Comparison of ENCODE assay signal across 15 mouse cellular contexts in genomic region chr13:15621009-15621408, GRCm38 (mm10).
DNase-seq lines count a peak whose midpoint lies in the region; ATAC-seq and TF ChIP-seq lines count a peak whose summit lies in the region.
"Had no signal": no experiment of that assay in that cellular context is flagged by ENCODE, and none has a peak within 500 bp of the region (broad histone marks: within the 10 kb centered on the region; RNA-seq: fewer than 3 reads in every experiment).

No protein-coding gene starts in this region.

- peaks cover 87% of the 10 kb centered on the region for H3K4me1 ChIP-seq in forebrain, embryonic 13.5 days
- H3K4me1 ChIP-seq in hindbrain, embryonic 16.5 days (ENCODE audit: control insufficient read depth, insufficient read depth, low read depth, low read length), result peaks cover 17% of the 10 kb centered on the region
- H3K4me1 ChIP-seq in neural tube, embryonic 13.5 days (replicated peaks), result peaks cover 47% of the 10 kb centered on the region
- no peaks in the 10 kb centered on the region; the same call in 1 of the 2 replicates for H3K4me1 ChIP-seq in heart, embryonic 11.5 days (ENCODE audit: control insufficient read depth, insufficient read depth, low read length)
- no peaks in the 10 kb centered on the region for H3K4me1 ChIP-seq in cerebellum, adult 2 months (ENCODE audit: control insufficient read depth, insufficient read depth, low read length)

- no peak overlapping the region for H3K9ac ChIP-seq in forebrain, embryonic 13.5 days
- no peak overlapping the region for H3K9ac ChIP-seq in hindbrain, embryonic 16.5 days (ENCODE audit: low read depth, low read length)
- H3K9ac ChIP-seq in neural tube, embryonic 13.5 days, result no peak overlapping the region
- H3K9ac ChIP-seq in heart, embryonic 11.5 days (ENCODE audit: low read depth, low read length), result no peak overlapping the region
- H3K9ac ChIP-seq: embryonic facial prominence, embryonic 15.5 days; liver, postnatal 0 days had no signal

- H3K4me3 ChIP-seq in forebrain, embryonic 13.5 days, result peak overlapping the region; percentile 15
- H3K4me3 ChIP-seq in hindbrain, embryonic 16.5 days (ENCODE audit: low read length), result peak overlapping the region; percentile 3; the same call in 1 of the 2 replicates
- H3K4me3 ChIP-seq in neural tube, embryonic 13.5 days, result no peak overlapping the region
- H3K4me3 ChIP-seq in heart, embryonic 11.5 days (ENCODE audit: low read depth, low read length), result no peak overlapping the region
- no peak overlapping the region for H3K4me3 ChIP-seq in cerebellum, adult 2 months (replicated peaks; ENCODE audit: insufficient read depth, low read depth, low read length)
- H3K4me3 ChIP-seq: embryonic facial prominence, embryonic 15.5 days; limb, embryonic 13.5 days had no signal

- ATAC-seq in forebrain, embryonic 13.5 days, result peak; percentile 80
- ATAC-seq in hindbrain, embryonic 16.5 days, result peak; percentile 71
- ATAC-seq in neural tube, embryonic 13.5 days (ENCODE audit: low read depth), result peak; percentile 70; the same call in 1 of the 2 replicates
- ATAC-seq in heart, embryonic 11.5 days (replicated peaks; ENCODE audit: insufficient number of reproducible peaks, low FRiP score, low TSS enrichment), result no peak
- ATAC-seq: liver, postnatal 0 days had no signal

- H3K36me3 ChIP-seq in forebrain, embryonic 13.5 days (ENCODE audit: poor library complexity, severe bottlenecking), result no peaks in the 10 kb centered on the region
- no peaks in the 10 kb centered on the region for H3K36me3 ChIP-seq in hindbrain, embryonic 16.5 days (ENCODE audit: control insufficient read depth, insufficient read depth, low read length)
- no peaks in the 10 kb centered on the region for H3K36me3 ChIP-seq in neural tube, embryonic 13.5 days
- no peaks in the 10 kb centered on the region for H3K36me3 ChIP-seq in heart, embryonic 11.5 days (ENCODE audit: control insufficient read depth, insufficient read depth, low read length)
- H3K36me3 ChIP-seq: embryonic facial prominence, embryonic 15.5 days had no signal

- no peaks in the 10 kb centered on the region for H3K27me3 ChIP-seq in forebrain, embryonic 13.5 days
- no peaks in the 10 kb centered on the region for H3K27me3 ChIP-seq in hindbrain, embryonic 16.5 days (replicated peaks; ENCODE audit: control insufficient read depth, insufficient read depth, low read length)
- no peaks in the 10 kb centered on the region; the same call in 1 of the 2 replicates for H3K27me3 ChIP-seq in neural tube, embryonic 13.5 days
- 0 out of 2 replicates have a peak, but pooled peaks cover 2% of the 10 kb centered on the region for H3K27me3 ChIP-seq in heart, embryonic 11.5 days (ENCODE audit: control insufficient read depth, insufficient read depth, low read length)
- H3K27me3 ChIP-seq in cerebellum, adult 2 months (ENCODE audit: control insufficient read depth, insufficient read depth, low read length), result no peaks in the 10 kb centered on the region
- H3K27me3 ChIP-seq: embryonic facial prominence, embryonic 15.5 days; limb, embryonic 13.5 days had no signal

- TF ChIP-seq POLR2A in cerebellum, adult 2 months (IDR thresholded peaks at IDR 0.05; ENCODE audit: borderline replicate concordance, insufficient read depth, low read length), result no peak

- DNase-seq in heart, adult 11 months, result peak; percentile 51
- DNase-seq in heart, adult 18-20 months, result no peak
- no peak for DNase-seq in thymus, postnatal 14 days
- DNase-seq in cerebellum, adult 2 months, result no peak
- DNase-seq: adrenal gland, postnatal 36 days; cerebellum, adult 11-12 months; heart, postnatal 4 days; liver, postnatal 0 days; thymus, postnatal 36 days had no signal

- H3K27ac ChIP-seq in forebrain, embryonic 13.5 days, result peak overlapping the region; percentile 72
- no peak overlapping the region for H3K27ac ChIP-seq in hindbrain, embryonic 16.5 days (ENCODE audit: low read depth, low read length)
- H3K27ac ChIP-seq in neural tube, embryonic 13.5 days (replicated peaks), result no peak overlapping the region
- H3K27ac ChIP-seq in heart, embryonic 11.5 days (ENCODE audit: low read depth, low read length), result no peak overlapping the region
- H3K27ac ChIP-seq in cerebellum, adult 2 months (ENCODE audit: insufficient read depth, low read length), result no peak overlapping the region
- H3K27ac ChIP-seq: embryonic facial prominence, embryonic 15.5 days had no signal

- H3K4me2 ChIP-seq in forebrain, embryonic 13.5 days, result peak overlapping the region; percentile 51
- H3K4me2 ChIP-seq in hindbrain, embryonic 16.5 days (ENCODE audit: low read length), result peak overlapping the region; percentile 44
- peak overlapping the region; percentile 25 for H3K4me2 ChIP-seq in neural tube, embryonic 13.5 days
- no peak overlapping the region for H3K4me2 ChIP-seq in heart, embryonic 11.5 days
- H3K4me2 ChIP-seq: embryonic facial prominence, embryonic 15.5 days; limb, embryonic 13.5 days had no signal

- no peaks in the 10 kb centered on the region for H3K9me3 ChIP-seq in forebrain, embryonic 13.5 days (replicated peaks)
- no peaks in the 10 kb centered on the region for H3K9me3 ChIP-seq in hindbrain, embryonic 16.5 days (ENCODE audit: control insufficient read depth, low read length)
- H3K9me3 ChIP-seq in neural tube, embryonic 13.5 days, result no peaks in the 10 kb centered on the region
- H3K9me3 ChIP-seq in heart, embryonic 11.5 days (replicated peaks; ENCODE audit: control insufficient read depth, low read length), result no peaks in the 10 kb centered on the region
- H3K9me3 ChIP-seq: embryonic facial prominence, embryonic 15.5 days; limb, embryonic 13.5 days had no signal

- TF ChIP-seq CTCF in cerebellum, adult 2 months (IDR thresholded peaks at IDR 0.05; ENCODE audit: borderline replicate concordance, insufficient read depth, low read depth, low read length), result no peak

- WGBS in forebrain, embryonic 13.5 days, result 1% methylated on average over 7 of the region's 7 CpGs
- 6% methylated on average over 7 of the region's 7 CpGs for WGBS in hindbrain, embryonic 16.5 days
- 21% methylated on average over 7 of the region's 7 CpGs for WGBS in neural tube, embryonic 13.5 days
- WGBS in heart, embryonic 11.5 days (ENCODE audit: insufficient replicate concordance), result 78% methylated on average over 7 of the region's 7 CpGs
- 21% methylated on average over 7 of the region's 7 CpGs for WGBS in cerebellum, adult 2 months

Comparison
In these comparisons a context has a peak if more than half of its experiments do, and no peak if none do; other contexts are left out.
1. H3K4me3 ChIP-seq: peak in forebrain, embryonic 13.5 days (single experiment) and hindbrain, embryonic 16.5 days (single experiment); none in neural tube, embryonic 13.5 days (single experiment), heart, embryonic 11.5 days (single experiment) and cerebellum, adult 2 months (single experiment).